Mouse (Mus musculus) intestine, embryonic 14.5 days (tissue): ENCODE data around the gene Fam71e2. TPM values are rescaled to one million over a fixed set of nuclear protein-coding genes. Genes with fewer than 3 reads are reported as not detected.

Experiments used
- ATAC-seq: fragments of 200-750 bp; cut with Nextera tagmentation; replicated peaks from 2 replicates; pipeline ENCODE4 v1.8.0; 2017; ENCODE audit warnings: low read depth, moderate number of reproducible peaks, moderate TSS enrichment, moderate library complexity; ENCODE audit not compliant: low FRiP score, low TSS enrichment
- DNase-seq: peaks from one replicate; pipeline ENCODE4 v3.0.0-alpha.2; 2018; ENCODE audit warnings: low spot score
- H3K27ac ChIP-seq: fragments of 300-500 bp; sonication (generic); 2 replicates; pipeline ENCODE4 v1.5.1; 2014; ENCODE audit warnings: low read depth, mild to moderate bottlenecking, control low read depth
- H3K27me3 ChIP-seq: fragments of 300-500 bp; sonication (generic); replicated peaks from 2 replicates; pipeline ENCODE4 v1.6.1; 2014; ENCODE audit warnings: low read length, control low read depth; ENCODE audit not compliant: control insufficient read depth, insufficient read depth
- H3K36me3 ChIP-seq: fragments of 300-500 bp; sonication (generic); 2 replicates; pipeline ENCODE4 v1.6.1; 2014; ENCODE audit warnings: low read length, control low read depth; ENCODE audit not compliant: control insufficient read depth, insufficient read depth
- H3K4me1 ChIP-seq: fragments of 300-500 bp; sonication (generic); replicated peaks from 2 replicates; pipeline ENCODE4 v1.6.1; 2014; ENCODE audit warnings: low read length, control low read depth, mixed read lengths; ENCODE audit not compliant: control insufficient read depth, insufficient read depth
- H3K4me2 ChIP-seq: fragments of 300-500 bp; sonication (generic); 2 replicates; pipeline ENCODE4 v1.6.1; 2014; ENCODE audit warnings: low read length
- H3K4me3 ChIP-seq: fragments of 300-500 bp; sonication (generic); 2 replicates; pipeline ENCODE4 v1.5.1; 2014; ENCODE audit warnings: low read depth, low read length, control low read depth, mixed read lengths
- H3K9ac ChIP-seq: fragments of 300-500 bp; sonication (generic); 2 replicates; pipeline ENCODE4 v1.6.1; 2014; ENCODE audit warnings: mild to moderate bottlenecking, low read length
- H3K9me3 ChIP-seq: fragments of 300-500 bp; sonication (generic); 2 replicates; pipeline ENCODE4 v1.6.1; 2016; ENCODE audit warnings: low read length, control low read depth; ENCODE audit not compliant: control insufficient read depth
- WGBS: fragments of 180-500 bp; shearing (Covaris S2); extraction: QIAGEN DNeasy Blood & Tissue Kit; methylation state at CpG from one replicate; pipeline ENCODE4 v1.1.7; 2014; 5-methylcytosine and 5-hydroxymethylcytosine counted together
- polyA plus RNA-seq: library from polyadenylated mRNA; unstranded; fragments of >200 nt; fragmentation: Nextera tagmentation; extraction: Ambion mirVana; gene quantifications from 2 replicates; pipeline ENCODE4 v1.2.1, GENCODE M21; 2014

The Fam71e2 gene
- polyA plus RNA-seq, 1 experiment from 2014 or later: not detected

GRCm38 (mm10) chr7:4746326-4746980, 24.6 kb downstream of the Fam71e2 start:
- Histone ChIP-seq H3K36me3 (peaks cover 42% of the 10 kb centered on the region), H3K9me3 (no peaks in the 10 kb centered on the region), H3K4me2 (no peak overlapping the region), H3K4me1 (peaks cover 17% of the 10 kb centered on the region), H3K9ac (no peak overlapping the region), H3K4me3 (no peak overlapping the region), H3K27ac (no peak overlapping the region), H3K27me3 (no peaks in the 10 kb centered on the region)
- 87% methylated on average over 22 of the region's 22 CpGs for WGBS
- DNase-seq: no peak
- ATAC-seq: no peak

- Histone ChIP-seq H3K27ac (no peak overlapping the region), H3K4me2 (no peak overlapping the region), H3K4me3 (no peak overlapping the region), H3K9me3 (no peaks in the 10 kb centered on the region), H3K9ac (no peak overlapping the region), H3K27me3 (no peaks in the 10 kb centered on the region), H3K36me3 (peaks cover 42% of the 10 kb centered on the region), H3K4me1 (peaks cover 20% of the 10 kb centered on the region)
- ATAC-seq (no peak), DNase-seq (no peak)
- 93% methylated on average over 5 of the region's 6 CpGs for WGBS
Measured at GRCm38 (mm10) chr7:4744886-4745285, 26.2 kb downstream of the Fam71e2 start.

- Histone ChIP-seq H3K4me2 (no peak overlapping the region), H3K4me1 (peaks cover 25% of the 10 kb centered on the region), H3K27me3 (no peaks in the 10 kb centered on the region), H3K36me3 (peaks cover 42% of the 10 kb centered on the region), H3K9ac (no peak overlapping the region), H3K27ac (no peak overlapping the region), H3K9me3 (no peaks in the 10 kb centered on the region), H3K4me3 (no peak overlapping the region)
- ATAC-seq (no peak), DNase-seq (no peak)
- 67% methylated on average over 2 of the region's 2 CpGs for WGBS
Measured at GRCm38 (mm10) chr7:4743354-4743753, 27.7 kb downstream of the Fam71e2 start.

- Histone ChIP-seq H3K4me1 (peaks cover 25% of the 10 kb centered on the region), H3K27ac (no peak overlapping the region), H3K4me2 (no peak overlapping the region), H3K9ac (no peak overlapping the region), H3K9me3 (no peaks in the 10 kb centered on the region), H3K27me3 (no peaks in the 10 kb centered on the region), H3K4me3 (no peak overlapping the region), H3K36me3 (peaks cover 42% of the 10 kb centered on the region)
- ATAC-seq: no peak
- 81% methylated on average over 6 of the region's 6 CpGs for WGBS
- no peak for DNase-seq
Measured at GRCm38 (mm10) chr7:4742482-4742819, 28.7 kb downstream of the Fam71e2 start.

GRCm38 (mm10) chr7:4741672-4742481, 29.2 kb downstream of the Fam71e2 start:
- ATAC-seq: no peak

GRCm38 (mm10) chr7:4741151-4741550, 30.0 kb downstream of the Fam71e2 start:
- Histone ChIP-seq H3K9ac (peak overlapping the region; percentile 77), H3K27ac (peak overlapping the region; percentile 86), H3K4me3 (peak overlapping the region; percentile 77), H3K36me3 (peaks cover 32% of the 10 kb centered on the region), H3K4me2 (peak overlapping the region; percentile 80), H3K27me3 (no peaks in the 10 kb centered on the region), H3K9me3 (no peaks in the 10 kb centered on the region), H3K4me1 (peaks cover 25% of the 10 kb centered on the region)
- DNase-seq: peak; percentile 69
- 4% methylated on average over 4 of the region's 4 CpGs for WGBS
- no peak for ATAC-seq

More at GRCm38 (mm10) chr7:4741672-4742481, 29.2 kb downstream of the Fam71e2 start:
- DNase-seq: no peak
- Histone ChIP-seq H3K4me2 (peak overlapping the region; percentile 80), H3K27me3 (no peaks in the 10 kb centered on the region), H3K27ac (no peak overlapping the region), H3K4me3 (peak overlapping the region; percentile 77; the same call in 1 of the 2 replicates), H3K36me3 (peaks cover 40% of the 10 kb centered on the region), H3K9me3 (no peaks in the 10 kb centered on the region), H3K4me1 (peaks cover 25% of the 10 kb centered on the region), H3K9ac (peak overlapping the region; percentile 77)
- whole genome bisulfite sequencing: 82% methylated on average over 21 of the region's 21 CpGs

GRCm38 (mm10) chr7:4740309-4740727, 30.8 kb downstream of the Fam71e2 start:
- Histone ChIP-seq H3K4me1 (peaks cover 25% of the 10 kb centered on the region), H3K4me2 (peak overlapping the region; percentile 80), H3K9ac (peak overlapping the region; percentile 77), H3K27ac (peak overlapping the region; percentile 86), H3K9me3 (no peaks in the 10 kb centered on the region), H3K36me3 (peaks cover 25% of the 10 kb centered on the region; the same call in 1 of the 2 replicates), H3K4me3 (peak overlapping the region; percentile 77), H3K27me3 (no peaks in the 10 kb centered on the region)
- 1% methylated on average over 13 of the region's 14 CpGs for WGBS
- ATAC-seq (peak; percentile 36), DNase-seq (peak; percentile 75)

GRCm38 (mm10) chr7:4739544-4740275, 31.4 kb downstream of the Fam71e2 start, which contains the start of gene Kmt5c:
Gene Kmt5c, plus strand, starts transcription at chr7:4740115.
- ATAC-seq (peak; percentile 97), DNase-seq (peak; percentile 93)
- Histone ChIP-seq H3K27ac (peak within 1 kb of the TSS; percentile 86), H3K27me3 (no peaks in the 10 kb centered on the region), H3K4me3 (peak within 1 kb of the TSS; percentile 77), H3K4me2 (peak within 1 kb of the TSS; percentile 80), H3K9me3 (no peaks in the 10 kb centered on the region), H3K9ac (peak within 1 kb of the TSS; percentile 77), H3K4me1 (peaks cover 25% of the 10 kb centered on the region), H3K36me3 (peaks cover 24% of the 10 kb centered on the region; the same call in 1 of the 2 replicates)
- under 1% methylated on average over 36 of the region's 44 CpGs for WGBS
